Mouse (Mus musculus) adrenal gland, postnatal 25 days (tissue): Measurements from ENCODE around the gene Zfp956. TPM values are rescaled to one million over a fixed set of nuclear protein-coding genes. Genes with fewer than 3 reads are reported as not detected.
A peak's percentile ranks its signal among the peaks of the same experiment; 100 is the strongest.

ENCODE experiments used
- DNase-seq: peaks from one replicate; pipeline ENCODE4 v3.0.0; 2021; ENCODE audit warnings: mixed read lengths
- total RNA-seq: library from RNA; stranded (reverse); gene quantifications from 2 replicates; pipeline ENCODE4 v1.2.3, GENCODE M21; 2021

Gene Zfp956
- total RNA-seq, 1 experiment from 2014 or later, result 7.9 TPM

DNA sequence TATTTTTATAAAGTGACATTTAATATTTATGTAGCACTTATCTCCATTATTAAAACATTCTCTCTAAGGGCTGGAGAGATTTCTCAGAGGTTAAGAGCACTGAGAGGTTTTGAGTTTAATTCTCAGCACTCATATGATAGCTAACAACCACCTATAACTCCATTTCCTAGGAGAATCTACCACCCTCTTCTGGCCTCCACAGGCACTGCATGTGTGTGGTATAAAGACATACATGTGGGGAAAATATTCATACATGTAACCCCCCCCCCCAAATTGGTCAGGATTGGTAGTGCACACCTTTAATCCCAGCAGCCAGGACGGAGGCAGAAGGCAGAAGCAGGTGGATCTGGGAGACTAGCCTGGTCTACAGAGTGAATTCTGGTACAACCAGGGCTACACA, 21.4 kb downstream of the Zfp956 start:
- no peak for DNase-seq

DNA sequence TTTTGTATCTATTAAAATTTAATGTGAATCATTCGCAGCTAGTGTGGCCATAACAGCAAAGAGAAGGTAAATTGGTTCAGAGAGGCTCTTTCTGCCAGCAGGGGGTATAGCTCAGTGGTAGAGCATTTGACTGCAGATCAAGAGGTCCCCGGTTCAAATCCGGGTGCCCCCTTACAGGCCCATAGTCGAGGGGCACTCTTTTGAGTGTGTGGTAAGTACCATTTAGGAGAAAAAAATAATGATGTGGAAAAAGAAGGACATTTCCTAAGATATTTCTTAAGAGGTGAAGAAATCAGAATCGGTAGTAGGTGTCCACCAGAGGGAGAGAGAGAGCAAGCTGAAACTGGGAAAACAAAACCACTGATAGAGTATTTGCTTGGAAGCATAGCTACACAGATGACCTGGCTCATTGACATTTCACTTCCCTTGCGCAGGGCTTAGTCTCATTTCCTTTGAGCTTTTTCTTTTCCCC, 25.7 kb downstream of the Zfp956 start:
- DNase-seq, result peak; percentile 84

- DNase-seq, result no peak
Observed at GRCm38 (mm10) chr6:47983936-47984335, 30.7 kb downstream of the Zfp956 start.

GRCm38 (mm10) chr6:47995661-47996060, 42.5 kb downstream of the Zfp956 start:
- DNase-seq, result no peak

DNA sequence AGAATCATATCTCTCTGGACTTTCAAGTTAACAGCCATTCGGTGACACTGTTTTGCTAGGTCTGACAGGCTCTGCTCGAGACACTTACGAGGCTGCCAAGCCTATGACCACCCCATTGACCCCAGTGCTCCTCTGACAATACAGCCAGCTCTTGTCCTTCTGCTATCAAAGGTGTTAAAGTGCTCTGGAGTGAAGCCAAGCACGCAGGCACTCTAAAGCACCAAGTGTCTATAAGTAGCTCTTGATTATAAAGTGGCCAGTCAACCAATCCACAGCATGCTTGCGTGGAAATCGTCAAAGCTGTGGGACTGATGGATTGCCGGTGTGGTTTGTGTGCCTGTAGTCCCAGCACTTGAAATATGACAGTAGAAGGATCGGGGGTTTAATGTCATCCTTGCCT, 57.5 kb downstream of the Zfp956 start:
- DNase-seq, result no peak

Other genes starting within 250 kb of the Zfp956 start
- gene Pdia4, start 140.0 kb upstream of the Zfp956 start, total RNA-seq, result 86.2 and 93.9 TPM in 2 replicates
- gene Zfp786, start 122.5 kb upstream of the Zfp956 start, total RNA-seq, result 1.6 and 2.9 TPM in 2 replicates
- 16.7 and 19.4 TPM in 2 replicates for gene Zfp398, start 117.7 kb upstream of the Zfp956 start, total RNA-seq
- 13.2 and 15.6 TPM in 2 replicates for gene Zfp282, start 76.2 kb upstream of the Zfp956 start, total RNA-seq
- gene Zfp212, start 32.9 kb upstream of the Zfp956 start, total RNA-seq, result 18.9 and 19.2 TPM in 2 replicates
- 27.1 and 28.2 TPM in 2 replicates for gene Zfp777, start 95.5 kb downstream of the Zfp956 start, total RNA-seq
- gene Zfp746, start 133.2 kb downstream of the Zfp956 start, total RNA-seq, result 24.6 and 29.7 TPM in 2 replicates